Mouse (Mus musculus) forebrain, postnatal 0 days (tissue): ENCODE data around the gene Plce1. TPM values are rescaled to one million over a fixed set of nuclear protein-coding genes. Genes with fewer than 3 reads are reported as not detected.

Source experiments
- ATAC-seq: fragments of 200-750 bp; cut with Nextera tagmentation; 2 replicates; pipeline ENCODE4 v1.8.0; 2017; ENCODE audit warnings: mild to moderate bottlenecking, moderate library complexity
- DNase-seq: peaks from one replicate; pipeline ENCODE4 v3.0.0-alpha.2; 2015
- H3K27ac ChIP-seq: fragments of 300-500 bp; sonication (generic); 2 replicates; pipeline ENCODE4 v1.5.1; 2014; ENCODE audit warnings: low read depth, mild to moderate bottlenecking, antibody characterized with exemption, low read length, moderate library complexity, mixed read lengths
- H3K27me3 ChIP-seq: fragments of 300-500 bp; sonication (generic); 2 replicates; pipeline ENCODE4 v1.6.1; 2014; ENCODE audit warnings: mild to moderate bottlenecking, low read length, mixed read lengths; ENCODE audit not compliant: insufficient read depth
- H3K36me3 ChIP-seq: fragments of 300-500 bp; sonication (generic); 2 replicates; pipeline ENCODE4 v1.6.1; 2014; ENCODE audit warnings: mild to moderate bottlenecking, moderate library complexity; ENCODE audit not compliant: insufficient read depth
- H3K4me1 ChIP-seq: fragments of 300-500 bp; sonication (generic); 2 replicates; pipeline ENCODE4 v1.6.1; 2014; ENCODE audit warnings: antibody characterized with exemption; ENCODE audit not compliant: insufficient read depth
- H3K4me2 ChIP-seq: fragments of 300-500 bp; sonication (generic); 2 replicates; pipeline ENCODE4 v1.6.1; 2014; ENCODE audit warnings: low read depth, mild to moderate bottlenecking, moderate library complexity
- H3K4me3 ChIP-seq: fragments of 300-500 bp; sonication (generic); 2 replicates; pipeline ENCODE4 v1.5.1; 2014; ENCODE audit warnings: low read depth, low read length, mixed read lengths
- H3K9ac ChIP-seq: fragments of 300-500 bp; sonication (generic); 2 replicates; pipeline ENCODE4 v1.6.1; 2014; ENCODE audit warnings: mild to moderate bottlenecking
- H3K9me3 ChIP-seq: fragments of 300-500 bp; sonication (generic); 2 replicates; pipeline ENCODE4 v1.6.1; 2016; ENCODE audit warnings: low read length
- CTCF ChIP-seq: sonication (generic); IDR thresholded peaks from 2 replicates; pipeline ENCODE4 v1.5.1; 2016; ENCODE audit warnings: antibody characterized with exemption, control low read depth, low read depth
- WGBS: fragments of 180-500 bp; shearing (Covaris S2); extraction: QIAGEN DNeasy Blood & Tissue Kit; methylation state at CpG from one replicate; pipeline ENCODE4 v1.1.7; 2014; 5-methylcytosine and 5-hydroxymethylcytosine counted together
- polyA plus RNA-seq: library from polyadenylated mRNA; unstranded; fragments of >200 nt; fragmentation: Nextera tagmentation; extraction: Ambion mirVana; gene quantifications from 2 replicates; pipeline ENCODE4 v1.2.1, GENCODE M21; 2015
- total RNA-seq: library from RNA; depleted of rRNA; stranded (reverse); fragments of >200 nt; gene quantifications from 2 replicates; pipeline ENCODE4 v1.2.3, GENCODE M21; 2014

The Plce1 gene
- total and polyA plus RNA-seq, 2 experiments from 2014 or later, result 2.8 to 11.1 TPM

GRCm38 (mm10) chr19:38589941-38590340 is 109.0 kb downstream of the Plce1 start:
- 0 out of 2 replicates have a peak, but pooled peaks cover 7% of the 10 kb centered on the region for H3K4me1 ChIP-seq
- no peak overlapping the region for H3K9ac ChIP-seq
- WGBS, result 81% methylated on average over 8 of the region's 8 CpGs
- H3K27ac ChIP-seq, result no peak overlapping the region
- ATAC-seq (no peak), DNase-seq (no peak)
- H3K36me3 ChIP-seq, result no peaks in the 10 kb centered on the region
- no peaks in the 10 kb centered on the region for H3K27me3 ChIP-seq
- TF ChIP-seq CTCF, result no peak
- H3K9me3 ChIP-seq, result no peaks in the 10 kb centered on the region
- no peak overlapping the region for H3K4me2 ChIP-seq
- H3K4me3 ChIP-seq, result no peak overlapping the region

GRCm38 (mm10) chr19:38592566-38593224 is 111.8 kb downstream of the Plce1 start:
- H3K4me3 ChIP-seq, result no peak overlapping the region
- no peaks in the 10 kb centered on the region for H3K27me3 ChIP-seq
- ATAC-seq (peak; percentile 62), DNase-seq (peak; percentile 21)
- no peak for TF ChIP-seq CTCF
- H3K9me3 ChIP-seq, result no peaks in the 10 kb centered on the region
- H3K9ac ChIP-seq, result no peak overlapping the region
- H3K27ac ChIP-seq, result no peak overlapping the region
- 64% methylated on average over 7 of the region's 7 CpGs for WGBS
- H3K4me1 ChIP-seq, result 0 out of 2 replicates have a peak, but pooled peaks cover 4% of the 10 kb centered on the region
- no peaks in the 10 kb centered on the region for H3K36me3 ChIP-seq
- no peak overlapping the region for H3K4me2 ChIP-seq

- no peaks in the 10 kb centered on the region for H3K36me3 ChIP-seq
- H3K9ac ChIP-seq, result no peak overlapping the region
- H3K9me3 ChIP-seq, result no peaks in the 10 kb centered on the region
- H3K27ac ChIP-seq, result no peak overlapping the region
- H3K4me1 ChIP-seq, result 0 out of 2 replicates have a peak, but pooled peaks cover 2% of the 10 kb centered on the region
- ATAC-seq (0 out of 2 replicates have a peak, but pooled peaks have one; percentile 38), DNase-seq (no peak)
- no peak for TF ChIP-seq CTCF
- WGBS, result 89% methylated on average over 12 of the region's 12 CpGs
- H3K4me2 ChIP-seq, result no peak overlapping the region
- no peak overlapping the region for H3K4me3 ChIP-seq
- H3K27me3 ChIP-seq, result no peaks in the 10 kb centered on the region
Observed at GRCm38 (mm10) chr19:38593225-38593897, 112.5 kb downstream of the Plce1 start.

GRCm38 (mm10) chr19:38596096-38596495 is 115.2 kb downstream of the Plce1 start:
- H3K9me3 ChIP-seq, result no peaks in the 10 kb centered on the region
- H3K4me3 ChIP-seq, result no peak overlapping the region
- no peaks in the 10 kb centered on the region for H3K27me3 ChIP-seq
- DNase-seq (no peak), ATAC-seq (no peak)
- H3K27ac ChIP-seq, result no peak overlapping the region
- no peak overlapping the region for H3K4me2 ChIP-seq
- no peak for TF ChIP-seq CTCF
- WGBS, result 88% methylated on average over 4 of the region's 4 CpGs
- no peak overlapping the region for H3K9ac ChIP-seq
- H3K4me1 ChIP-seq, result 0 out of 2 replicates have a peak, but pooled peaks cover 2% of the 10 kb centered on the region
- H3K36me3 ChIP-seq, result no peaks in the 10 kb centered on the region

DNA sequence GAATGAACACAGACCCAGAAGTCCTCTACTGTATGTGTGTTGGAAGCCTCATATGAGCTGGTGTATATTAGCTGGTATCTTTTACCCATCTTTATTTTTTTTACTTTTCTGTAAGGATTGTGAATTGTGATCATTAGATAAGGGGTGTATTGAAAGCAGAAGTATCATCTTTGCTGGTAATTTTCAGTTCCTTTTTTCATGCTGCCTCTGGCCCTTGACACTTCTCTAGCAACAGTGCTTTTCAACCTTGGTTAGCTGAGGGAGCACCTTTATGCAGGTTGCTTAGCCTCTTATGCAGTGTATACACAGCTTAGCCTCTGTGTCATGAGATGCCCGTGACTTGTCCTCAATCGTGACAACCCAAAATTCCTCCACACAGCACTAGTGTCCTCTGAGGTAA is 116.5 kb downstream of the Plce1 start:
- H3K36me3 ChIP-seq, result no peaks in the 10 kb centered on the region
- no peaks in the 10 kb centered on the region for H3K9me3 ChIP-seq
- TF ChIP-seq CTCF, result no peak
- H3K27me3 ChIP-seq, result no peaks in the 10 kb centered on the region
- no peak overlapping the region for H3K27ac ChIP-seq
- DNase-seq (no peak), ATAC-seq (no peak)
- 82% methylated on average over 2 of the region's 2 CpGs for WGBS
- 0 out of 2 replicates have a peak, but pooled peaks cover 2% of the 10 kb centered on the region for H3K4me1 ChIP-seq
- H3K4me3 ChIP-seq, result no peak overlapping the region
- no peak overlapping the region for H3K4me2 ChIP-seq
- H3K9ac ChIP-seq, result no peak overlapping the region

DNA sequence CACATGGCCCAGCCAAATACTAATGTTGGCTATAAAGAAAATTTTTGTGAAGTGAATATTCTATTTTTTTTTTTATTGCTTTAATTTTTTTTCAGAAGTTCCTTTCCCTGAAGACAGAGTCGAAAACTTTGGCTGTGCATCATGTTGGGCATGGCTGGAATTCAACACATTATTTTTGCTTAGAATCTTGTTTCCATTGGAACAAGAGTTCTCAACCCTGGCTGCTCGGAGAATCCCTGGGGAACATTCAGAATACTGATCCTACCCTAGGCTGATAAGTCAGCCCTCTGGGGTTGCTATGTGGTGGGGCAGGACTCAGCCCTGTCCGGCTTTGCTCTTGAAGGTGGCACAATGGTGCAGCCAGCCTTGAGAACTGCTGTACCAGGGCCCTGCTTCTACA is 118.1 kb downstream of the Plce1 start:
- H3K9me3 ChIP-seq, result no peaks in the 10 kb centered on the region
- H3K4me3 ChIP-seq, result no peak overlapping the region
- DNase-seq, result no peak
- no peak overlapping the region for H3K4me2 ChIP-seq
- H3K9ac ChIP-seq, result no peak overlapping the region
- no peak overlapping the region for H3K27ac ChIP-seq
- 85% methylated on average over 3 of the region's 3 CpGs for WGBS
- 0 out of 2 replicates have a peak, but pooled peaks cover 5% of the 10 kb centered on the region for H3K4me1 ChIP-seq
- H3K27me3 ChIP-seq, result no peaks in the 10 kb centered on the region
- no peak for TF ChIP-seq CTCF
- no peak for ATAC-seq
- H3K36me3 ChIP-seq, result no peaks in the 10 kb centered on the region

GRCm38 (mm10) chr19:38601127-38601526 is 120.2 kb downstream of the Plce1 start:
- Histone ChIP-seq H3K27me3 (no peaks in the 10 kb centered on the region), H3K27ac (no peak overlapping the region), H3K4me2 (no peak overlapping the region), H3K9ac (no peak overlapping the region), H3K36me3 (no peaks in the 10 kb centered on the region), H3K4me1 (0 out of 2 replicates have a peak, but pooled peaks cover 5% of the 10 kb centered on the region), H3K9me3 (no peaks in the 10 kb centered on the region), H3K4me3 (no peak overlapping the region)
- TF ChIP-seq CTCF, result no peak
- 60% methylated on average over 5 of the region's 5 CpGs for WGBS
- ATAC-seq, result no peak
- DNase-seq, result no peak
